Mouse (Mus musculus): ENCODE data around the gene Oas3.

DNA sequence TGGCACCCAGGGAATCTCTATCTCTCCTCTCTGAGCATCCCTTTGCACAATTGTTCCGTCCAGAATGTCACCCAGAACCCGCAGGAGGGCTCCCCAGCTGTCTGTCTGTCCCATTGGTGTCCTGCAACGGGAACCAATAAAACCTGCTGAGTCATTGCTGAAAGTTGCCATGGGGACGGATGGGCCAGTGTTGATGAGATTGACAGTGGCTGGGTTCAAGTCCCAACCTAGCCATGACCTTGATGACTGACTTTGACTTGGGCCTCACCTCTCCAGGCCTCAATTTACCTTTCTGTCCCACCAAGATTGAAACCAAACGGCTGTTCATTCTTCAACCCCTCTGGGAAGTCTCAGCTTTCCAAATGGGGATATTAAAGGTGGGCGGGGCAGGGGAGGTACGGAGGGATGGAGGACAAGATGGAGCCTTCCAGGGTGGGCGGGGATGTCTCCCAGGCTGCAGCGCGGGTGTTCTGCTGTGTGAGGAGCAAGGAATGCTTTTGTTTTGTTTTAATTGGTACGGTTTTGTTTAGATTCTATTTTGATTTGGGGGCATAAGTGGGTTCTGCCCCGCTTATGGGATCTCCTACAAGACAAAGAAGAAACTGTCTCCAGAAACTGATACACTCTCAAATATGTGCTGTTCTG, 51.5 kb downstream of the Oas3 start:
- no peak for TF ChIP-seq CTCF (IDR thresholded peaks at IDR 0.05; ENCODE audit: low read depth)
- TF ChIP-seq EP300 (optimal IDR thresholded peaks at IDR 0.05), result no peak
